Mouse (Mus musculus): ENCODE data around the gene Plxnb1.

Gene Plxnb1

DNA sequence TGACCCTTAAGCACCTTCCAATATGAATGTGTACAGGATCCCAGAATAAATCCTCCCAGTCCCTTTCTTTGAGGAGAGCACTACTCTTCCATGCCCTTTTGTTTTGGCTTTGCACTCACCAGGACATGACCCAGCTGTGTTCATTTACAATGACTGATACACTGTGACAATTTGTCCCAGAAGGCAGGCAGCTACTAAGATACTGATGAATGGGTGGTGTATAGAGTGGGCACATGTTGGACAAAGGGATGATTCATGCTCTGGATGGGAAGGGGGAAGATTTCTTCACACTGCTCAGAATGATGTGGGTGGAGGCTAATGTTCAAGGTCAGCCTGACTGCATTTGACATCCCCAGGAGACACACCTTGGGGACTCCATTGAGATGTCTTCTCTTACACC, 72.1 kb downstream of the Plxnb1 start:
- DNase-seq: no peak

Measured in kidney, postnatal 14 days (tissue).